Mouse (Mus musculus) left cerebral cortex, adult 2 months (tissue): ENCODE results near the gene Dock9. TPM values are rescaled to one million over a fixed set of nuclear protein-coding genes. Genes with fewer than 3 reads are reported as not detected.

ENCODE experiments used
- DNase-seq, 2 experiments: peaks; one replicate each; pipeline ENCODE4 v3.0.0; 2021 to 2022; ENCODE audit warnings: low spot score in 2 of 2, mixed read lengths in 1 of 2; ENCODE audit errors: extremely low spot score in 1 of 2
- H3K27ac ChIP-seq: fragments of 200-600 bp; 2 replicates; pipeline ENCODE4 v1.8.1; 2022
- H3K4me3 ChIP-seq: fragments of 200-600 bp; 2 replicates; pipeline ENCODE4 v1.8.1; 2022
- CTCF ChIP-seq: fragments of 200-600 bp; IDR thresholded peaks from 2 replicates; pipeline ENCODE4 v1.8.1; 2022; ENCODE audit warnings: antibody characterized with exemption, mild to moderate bottlenecking, moderate library complexity
- intact Hi-C: fragments of 180-260 bp; cut with DNase I; formaldehyde crosslinking; loops from one replicate; pipeline ENCODE4 v1.15.1; 2025
- total RNA-seq, 2 experiments: library from RNA; stranded (reverse); gene quantifications; 2 replicates each; pipeline ENCODE4 v1.2.3; 2021

The Dock9 gene
- total RNA-seq, 2 experiments from 2014 or later = 87.1 to 91.6 TPM

DNA sequence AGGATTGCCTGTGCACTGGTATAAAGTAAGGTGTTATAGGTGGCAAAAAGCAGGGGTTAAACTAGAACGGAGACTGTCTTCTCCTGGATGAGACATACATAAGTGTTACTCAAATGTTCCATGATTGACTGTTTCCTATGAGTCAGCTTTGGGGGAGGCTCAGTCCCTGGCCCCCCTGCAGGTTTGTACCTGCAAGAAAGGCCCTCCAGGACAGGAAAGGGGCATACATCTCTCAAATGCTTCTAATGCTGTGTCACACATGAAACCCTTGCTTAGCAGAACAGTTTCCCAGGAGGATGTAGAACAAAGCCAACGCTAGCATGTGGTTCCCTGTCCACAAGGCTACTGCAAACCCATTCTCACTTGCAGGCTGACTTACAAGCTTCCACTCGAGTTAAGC is 87.5 kb downstream of the Dock9 start:
- intact Hi-C loops = no loop called here

DNA sequence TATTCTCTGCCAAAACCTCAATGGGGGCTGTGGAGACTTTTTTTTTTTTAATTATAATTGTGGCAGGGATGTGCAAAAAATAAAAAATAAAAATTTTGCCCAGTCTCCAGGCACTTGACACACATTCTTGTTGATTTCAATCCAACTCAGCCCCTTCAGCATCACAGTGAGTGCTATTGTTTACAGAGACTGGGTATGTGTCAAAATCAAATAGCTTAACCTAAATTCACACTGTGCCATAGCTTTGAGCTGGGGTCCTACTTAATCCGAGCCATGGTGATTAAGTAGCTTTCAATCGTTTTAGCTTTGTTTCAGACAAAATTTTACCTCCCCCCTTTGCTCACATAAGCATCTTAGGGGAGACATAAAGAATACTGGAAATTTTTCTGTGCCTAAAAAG is 89.4 kb downstream of the Dock9 start:
- Histone ChIP-seq H3K27ac (no peak overlapping the region), H3K4me3 (no peak overlapping the region)
- DNase-seq = no peak
- TF ChIP-seq CTCF = no peak
- intact Hi-C loops = no loop called here

More for the DNA sequence above, 87.5 kb downstream of the Dock9 start:
- no peak overlapping the region for H3K27ac ChIP-seq
- no peak overlapping the region for H3K4me3 ChIP-seq
- no peak for TF ChIP-seq CTCF
- DNase-seq = no peak

- DNase-seq = no peak
- Histone ChIP-seq H3K27ac (no peak overlapping the region), H3K4me3 (no peak overlapping the region)
- intact Hi-C loops = no loop called here
- no peak for TF ChIP-seq CTCF
These were observed 91.1 kb downstream of the Dock9 start for GRCm38 (mm10) chr14:121706482-121706901.

DNA sequence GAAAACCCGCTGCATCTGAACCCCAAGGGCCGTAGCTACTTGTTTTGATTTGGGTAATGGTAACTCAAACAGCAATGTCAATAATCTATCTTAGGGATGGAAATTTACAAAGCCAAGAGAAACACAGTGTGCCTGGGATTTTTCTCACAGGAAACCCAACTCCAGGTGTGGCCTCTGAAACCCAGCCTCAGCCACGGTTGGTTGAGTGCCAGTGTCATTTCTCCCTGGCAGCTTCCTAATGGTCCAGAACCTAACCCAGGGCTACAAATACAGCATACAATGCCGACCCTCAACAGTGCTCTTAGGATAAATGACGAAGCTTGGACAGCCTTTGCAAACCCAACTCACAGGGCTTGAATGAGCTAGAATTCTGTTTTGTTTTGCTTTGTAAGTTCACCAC is 92.0 kb downstream of the Dock9 start:
- H3K27ac ChIP-seq = no peak overlapping the region
- intact Hi-C loops = no loop called here
- no peak for DNase-seq
- no peak for TF ChIP-seq CTCF
- no peak overlapping the region for H3K4me3 ChIP-seq

DNA sequence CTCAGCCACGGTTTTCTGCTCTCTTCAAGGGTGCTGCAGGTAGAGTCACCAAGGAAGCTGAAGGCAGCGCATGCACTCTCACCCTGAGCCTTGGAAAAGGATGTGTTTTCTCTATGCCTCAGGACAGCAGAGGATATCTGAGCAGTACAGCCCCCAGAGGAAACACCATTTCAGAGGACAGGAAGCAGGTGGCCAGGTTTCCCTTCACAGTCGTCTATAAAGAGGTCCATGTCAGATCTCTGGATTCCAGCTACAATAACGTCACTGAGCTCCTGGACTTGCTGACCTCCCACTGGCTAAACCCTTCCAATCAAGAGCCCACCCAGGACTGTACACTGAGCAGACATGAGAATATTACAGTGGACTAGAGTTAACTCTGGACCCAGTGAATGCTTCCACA is 95.1 kb downstream of the Dock9 start:
- no peak for DNase-seq
- Histone ChIP-seq H3K4me3 (no peak overlapping the region), H3K27ac (no peak overlapping the region)
- intact Hi-C loops = no loop called here
- no peak for TF ChIP-seq CTCF

DNA sequence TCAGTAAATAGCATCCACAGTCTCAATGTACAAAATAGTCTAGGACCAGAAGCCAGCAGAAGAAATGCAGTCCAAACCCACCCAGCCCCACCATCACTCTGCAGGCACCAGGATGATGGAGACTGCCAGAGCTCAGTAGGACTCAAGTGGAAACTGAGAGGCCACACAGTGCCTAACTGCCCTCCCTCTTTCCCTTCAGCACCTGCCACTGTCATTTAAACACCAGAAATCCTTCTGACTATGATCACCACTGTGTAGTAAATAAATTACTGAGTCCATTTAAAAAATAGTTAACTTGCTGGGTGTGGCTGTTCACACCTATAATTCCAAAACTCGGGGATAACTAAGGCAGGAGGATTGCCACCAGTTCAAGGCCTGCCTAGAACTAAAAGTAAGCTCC is 97.6 kb downstream of the Dock9 start:
- TF ChIP-seq CTCF = no peak
- H3K27ac ChIP-seq = no peak overlapping the region
- no peak overlapping the region for H3K4me3 ChIP-seq
- intact Hi-C loops = no loop called here
- DNase-seq = no peak

DNA sequence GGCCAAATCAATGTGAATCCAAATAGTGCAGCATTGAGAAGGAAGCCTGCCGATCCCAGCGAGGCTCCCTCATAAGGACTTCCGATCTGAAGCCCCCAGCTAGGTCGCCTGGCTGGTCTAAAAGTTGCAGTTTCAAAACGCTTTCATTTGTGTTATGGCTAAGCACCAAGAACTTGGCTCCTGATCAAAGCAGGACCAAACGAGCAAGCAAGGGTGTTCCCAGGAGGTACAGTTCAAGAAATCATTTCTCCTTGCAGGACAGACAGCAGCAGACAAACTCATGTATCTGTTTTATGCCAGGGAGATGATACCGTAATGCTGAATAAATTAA is 99.1 kb downstream of the Dock9 start:
- Histone ChIP-seq H3K27ac (peak overlapping the region; percentile 58; the same call in 1 of the 2 replicates), H3K4me3 (peak overlapping the region; percentile 46; the same call in 1 of the 2 replicates)
- DNase-seq = no peak
- no peak for TF ChIP-seq CTCF
- intact Hi-C loops = loop anchor here (5.0 kb wide), 1 partner anchor 36 kb away; no protein-coding TSS in a partner anchor

DNA sequence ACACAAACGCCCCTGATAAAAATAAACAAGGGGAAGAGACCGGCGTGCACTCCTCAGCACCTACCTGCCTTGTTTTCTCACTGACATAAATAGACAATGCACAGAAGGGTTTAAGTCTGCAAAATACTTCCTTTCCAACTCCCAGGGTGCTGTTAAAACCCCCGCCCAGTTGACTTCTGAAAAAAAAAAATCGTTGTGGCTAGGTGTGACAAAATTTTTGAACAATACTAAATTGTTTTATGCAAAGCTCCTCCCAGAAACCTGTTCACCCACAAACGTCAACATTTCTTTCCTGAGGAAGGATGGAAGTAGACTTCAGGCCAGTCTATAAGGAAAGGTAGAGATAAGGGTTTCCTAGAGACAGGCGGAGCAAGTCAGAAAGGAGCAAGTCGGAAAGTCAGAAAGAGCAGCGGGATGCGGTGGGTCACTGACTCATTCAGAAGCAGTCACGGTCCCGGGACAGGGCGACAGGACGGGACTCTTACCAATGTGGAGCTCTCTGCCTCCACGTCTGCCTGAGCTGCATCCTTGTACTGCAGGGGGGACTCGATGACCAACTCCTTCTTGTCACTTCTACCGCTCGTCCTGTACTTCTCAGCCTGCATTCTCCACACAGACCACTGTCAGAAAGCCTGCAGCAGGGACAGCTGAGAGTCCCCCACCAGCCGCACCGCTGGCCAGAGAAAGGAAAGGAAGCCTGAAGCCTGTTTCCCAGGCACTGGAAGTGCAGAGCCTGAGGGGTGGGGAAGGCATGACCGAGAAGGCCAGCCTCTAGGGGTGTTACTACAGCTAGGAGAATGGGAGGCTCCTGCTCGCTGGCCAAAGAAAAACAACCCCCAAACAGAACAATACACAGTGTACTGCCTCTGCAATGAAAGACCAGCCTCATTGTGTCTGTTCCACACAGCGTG is 99.7 kb downstream of the Dock9 start:
- H3K27ac ChIP-seq = peak overlapping the region; percentile 58
- TF ChIP-seq CTCF = peak; percentile 13
- H3K4me3 ChIP-seq = peak overlapping the region; percentile 46
- peak in 1 of 2 experiments; percentile 29 for DNase-seq
- intact Hi-C loops = loop anchor here (5.0 kb wide), 1 partner anchor 36 kb away; no protein-coding TSS in a partner anchor

DNA sequence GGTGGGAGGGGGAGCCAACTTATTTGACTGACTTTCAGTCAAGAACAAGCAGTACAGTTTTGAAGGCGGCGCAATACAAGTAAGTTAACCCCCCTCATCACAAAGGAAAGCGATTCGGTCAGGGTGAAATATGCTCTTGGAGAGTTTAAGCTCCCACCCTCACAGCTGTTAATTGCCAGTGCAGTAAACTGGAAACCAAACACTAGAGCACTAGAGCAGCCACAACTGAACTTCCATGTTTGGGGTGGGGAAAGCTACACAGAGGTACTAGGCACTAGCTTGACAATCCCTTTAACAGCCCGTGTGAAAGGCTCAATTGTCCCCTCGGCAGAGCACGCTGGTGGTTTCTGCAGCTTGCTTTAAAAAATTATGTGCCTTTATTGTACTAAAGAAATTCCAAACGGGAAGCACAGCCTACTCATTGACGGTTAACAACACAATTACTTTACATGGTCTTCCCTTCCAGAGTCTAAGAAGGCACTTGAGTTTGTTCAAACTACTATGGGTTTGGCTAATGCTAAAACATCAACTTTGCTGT is 100.4 kb downstream of the Dock9 start:
- peak overlapping the region; percentile 46 for H3K4me3 ChIP-seq
- H3K27ac ChIP-seq = peak overlapping the region; percentile 58
- intact Hi-C loops = loop anchor here (5.0 kb wide), 1 partner anchor 35 kb away; no protein-coding TSS in a partner anchor
- TF ChIP-seq CTCF = no peak
- DNase-seq = no peak

- intact Hi-C loops = loop anchor here (5.0 kb wide), 1 partner anchor 34 kb away; no protein-coding TSS in a partner anchor
- peak overlapping the region; percentile 46 for H3K4me3 ChIP-seq
- TF ChIP-seq CTCF = no peak
- no peak for DNase-seq
- H3K27ac ChIP-seq = peak overlapping the region; percentile 29; the same call in 1 of the 2 replicates
These were observed 101.1 kb downstream of the Dock9 start for GRCm38 (mm10) chr14:121696429-121697118.

GRCm38 (mm10) chr14:121694706-121695105 is 102.9 kb downstream of the Dock9 start:
- H3K4me3 ChIP-seq = no peak overlapping the region
- TF ChIP-seq CTCF = no peak
- DNase-seq = no peak
- H3K27ac ChIP-seq = no peak overlapping the region; the same call in 1 of the 2 replicates
- intact Hi-C loops = loop anchor here (5.0 kb wide), 1 partner anchor 32 kb away; no protein-coding TSS in a partner anchor
